Mouse (Mus musculus) kidney, adult 2 months (tissue): ENCODE data around the gene Oaz2.

Source experiments
- CTCF ChIP-seq: fragments of 200-500 bp; conservative IDR thresholded peaks from 2 replicates; pipeline ENCODE4 v1.5.1; 2011; ENCODE audit warnings: low read depth, mild to moderate bottlenecking, control low read depth, low read length, moderate library complexity, mixed read lengths; ENCODE audit not compliant: insufficient read depth, insufficient read length
- POLR2A ChIP-seq: fragments of 200-500 bp; IDR thresholded peaks from one replicate; pipeline ENCODE4 v1.6.1; 2011; ENCODE audit warnings: low read depth, low read length, control low read depth

DNA sequence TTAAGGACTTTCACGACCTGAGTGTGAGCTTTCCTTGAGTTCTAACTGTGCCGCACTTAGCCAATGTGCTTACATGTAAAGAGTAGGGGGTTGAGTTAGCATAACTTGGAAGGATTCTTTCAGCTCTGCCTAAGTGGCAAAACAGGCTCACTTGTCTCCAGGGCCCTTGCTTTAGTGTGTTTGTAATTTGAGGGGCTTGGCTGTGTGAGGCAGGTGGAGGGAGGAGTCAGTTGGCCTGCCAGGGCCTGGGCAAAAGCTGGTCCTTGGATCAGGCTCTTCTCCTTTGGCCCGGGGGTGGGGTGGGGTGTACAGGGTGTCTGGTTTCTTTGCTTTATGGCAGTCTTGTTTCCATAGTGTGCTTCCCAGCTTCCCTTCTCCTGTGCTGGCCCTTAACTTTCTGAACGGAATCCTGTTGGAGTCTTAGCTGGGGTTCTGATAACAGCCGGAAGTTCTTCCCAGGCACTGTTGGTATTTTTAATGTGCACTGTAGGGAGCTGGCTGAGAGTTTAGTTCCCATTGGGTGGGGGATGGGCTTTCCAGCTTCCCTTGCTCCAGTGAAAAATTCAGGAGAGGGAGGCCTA, 11.5 kb downstream of the Oaz2 start:
- TF ChIP-seq CTCF (no peak), POLR2A (no peak)
